Mouse (Mus musculus) hindbrain, embryonic 14.5 days (tissue): ENCODE data around the gene Ccdc88a. TPM values are rescaled to one million over a fixed set of nuclear protein-coding genes. Genes with fewer than 3 reads are reported as not detected.

ENCODE experiments used
- ATAC-seq: fragments of 200-750 bp; cut with Nextera tagmentation; 2 replicates; pipeline ENCODE4 v1.8.0; 2017; ENCODE audit warnings: moderate number of reproducible peaks, mild to moderate bottlenecking, moderate TSS enrichment, moderate library complexity; ENCODE audit not compliant: low FRiP score
- DNase-seq: peaks from one replicate; pipeline ENCODE4 v3.0.0-alpha.2; 2015; ENCODE audit warnings: low spot score
- H3K27ac ChIP-seq: fragments of 300-500 bp; sonication (generic); 2 replicates; pipeline ENCODE4 v1.5.1; 2014; ENCODE audit warnings: mild to moderate bottlenecking, moderate library complexity
- H3K27me3 ChIP-seq: fragments of 300-500 bp; sonication (generic); 2 replicates; pipeline ENCODE4 v1.6.1; 2014; ENCODE audit warnings: mild to moderate bottlenecking, low read length, mixed read lengths; ENCODE audit not compliant: control insufficient read depth, insufficient read depth
- H3K36me3 ChIP-seq: fragments of 300-500 bp; sonication (generic); replicated peaks from 2 replicates; pipeline ENCODE4 v1.6.1; 2014; ENCODE audit not compliant: control insufficient read depth, insufficient read depth
- H3K4me1 ChIP-seq: fragments of 300-500 bp; sonication (generic); replicated peaks from 2 replicates; pipeline ENCODE4 v1.6.1; 2014; ENCODE audit warnings: antibody characterized with exemption, low read length, mixed read lengths; ENCODE audit not compliant: control insufficient read depth, insufficient read depth
- H3K4me2 ChIP-seq: fragments of 300-500 bp; sonication (generic); replicated peaks from 2 replicates; pipeline ENCODE4 v1.6.1; 2014; ENCODE audit warnings: mild to moderate bottlenecking, moderate library complexity
- H3K4me3 ChIP-seq: fragments of 300-500 bp; sonication (generic); replicated peaks from 2 replicates; pipeline ENCODE4 v1.5.1; 2014; ENCODE audit warnings: mild to moderate bottlenecking, low read length
- H3K9ac ChIP-seq: fragments of 300-500 bp; sonication (generic); 2 replicates; pipeline ENCODE4 v1.6.1; 2014
- H3K9me3 ChIP-seq: fragments of 300-500 bp; sonication (generic); 2 replicates; pipeline ENCODE4 v1.6.1; 2016; ENCODE audit warnings: low read length; ENCODE audit not compliant: control insufficient read depth
- whole genome bisulfite sequencing: fragments of 180-500 bp; shearing (Covaris S2); extraction: QIAGEN DNeasy Blood & Tissue Kit; methylation state at CpG from one replicate; pipeline ENCODE4 v1.1.7; 2014; 5-methylcytosine and 5-hydroxymethylcytosine counted together
- polyA plus RNA-seq: library from polyadenylated mRNA; unstranded; fragments of >200 nt; fragmentation: Nextera tagmentation; extraction: Ambion mirVana; gene quantifications from 2 replicates; pipeline ENCODE4 v1.2.1, GENCODE M21; 2014

Gene Ccdc88a
- polyA plus RNA-seq, 1 experiment from 2014 or later: 66.8 TPM

- DNase-seq: no peak
- Histone ChIP-seq H3K4me3 (no peak overlapping the region), H3K27me3 (no peaks in the 10 kb centered on the region), H3K36me3 (peaks cover 71% of the 10 kb centered on the region), H3K4me2 (no peak overlapping the region), H3K27ac (no peak overlapping the region), H3K9me3 (no peaks in the 10 kb centered on the region), H3K9ac (no peak overlapping the region), H3K4me1 (no peaks in the 10 kb centered on the region)
- WGBS: 98% methylated on average over 2 of the region's 2 CpGs
- no peak for ATAC-seq
Measured at GRCm38 (mm10) chr11:29504899-29505625, 131.6 kb downstream of the Ccdc88a start.

- no peak for ATAC-seq
- H3K27ac ChIP-seq: no peak overlapping the region
- H3K36me3 ChIP-seq: peaks cover 55% of the 10 kb centered on the region
- H3K9ac ChIP-seq: no peak overlapping the region
- no peak overlapping the region for H3K4me2 ChIP-seq
- WGBS: 100% methylated on average over 1 of the region's 1 CpGs
- H3K9me3 ChIP-seq: no peaks in the 10 kb centered on the region
- H3K4me1 ChIP-seq: no peaks in the 10 kb centered on the region
- no peaks in the 10 kb centered on the region for H3K27me3 ChIP-seq
- no peak for DNase-seq
- H3K4me3 ChIP-seq: no peak overlapping the region
Measured at GRCm38 (mm10) chr11:29509421-29509820, 136.0 kb downstream of the Ccdc88a start.

- H3K27ac ChIP-seq: no peak overlapping the region
- no peaks in the 10 kb centered on the region for H3K4me1 ChIP-seq
- H3K4me3 ChIP-seq: no peak overlapping the region
- H3K9me3 ChIP-seq: no peaks in the 10 kb centered on the region
- WGBS: 92% methylated on average over 4 of the region's 4 CpGs
- no peak for ATAC-seq
- peaks cover 25% of the 10 kb centered on the region for H3K36me3 ChIP-seq
- H3K4me2 ChIP-seq: no peak overlapping the region
- no peak overlapping the region for H3K9ac ChIP-seq
- no peak for DNase-seq
- H3K27me3 ChIP-seq: no peaks in the 10 kb centered on the region
Measured at GRCm38 (mm10) chr11:29512818-29513535, 139.5 kb downstream of the Ccdc88a start.

- DNase-seq: no peak
- peak overlapping the region; percentile 54 for H3K9ac ChIP-seq
- peaks cover 23% of the 10 kb centered on the region for H3K36me3 ChIP-seq
- no peaks in the 10 kb centered on the region for H3K9me3 ChIP-seq
- ATAC-seq: 0 out of 2 replicates have a peak, but pooled peaks have one; percentile 0
- peak overlapping the region; percentile 47 for H3K4me2 ChIP-seq
- 26% methylated on average over 10 of the region's 10 CpGs for WGBS
- H3K4me3 ChIP-seq: peak overlapping the region; percentile 43
- H3K27me3 ChIP-seq: no peaks in the 10 kb centered on the region
- H3K27ac ChIP-seq: peak overlapping the region; percentile 66; the same call in 1 of the 2 replicates
- no peaks in the 10 kb centered on the region for H3K4me1 ChIP-seq
Measured at GRCm38 (mm10) chr11:29514325-29514681, 140.8 kb downstream of the Ccdc88a start.

- no peaks in the 10 kb centered on the region for H3K27me3 ChIP-seq
- peak within 1 kb of the TSS; percentile 54 for H3K9ac ChIP-seq
- peak within 1 kb of the TSS; percentile 43 for H3K4me3 ChIP-seq
- no peaks in the 10 kb centered on the region for H3K4me1 ChIP-seq
- peak; percentile 98 for ATAC-seq
- WGBS: 3% methylated on average over 40 of the region's 40 CpGs
- H3K9me3 ChIP-seq: no peaks in the 10 kb centered on the region
- DNase-seq: peak; percentile 83
- H3K4me2 ChIP-seq: peak within 1 kb of the TSS; percentile 47
- peaks cover 18% of the 10 kb centered on the region for H3K36me3 ChIP-seq
- H3K27ac ChIP-seq: peak within 1 kb of the TSS; percentile 66; the same call in 1 of the 2 replicates
Measured at GRCm38 (mm10) chr11:29514682-29515412, 141.4 kb downstream of the Ccdc88a start, which contains the start of gene Prorsd1. Gene Prorsd1 (minus strand): TSS chr11:29515033.

GRCm38 (mm10) chr11:29525988-29526794 lies 152.7 kb downstream of the Ccdc88a start, which contains the start of gene Mtif2:
Gene Mtif2 (plus strand): TSS chr11:29526408.
- peaks cover 15% of the 10 kb centered on the region for H3K36me3 ChIP-seq
- ATAC-seq: peak; percentile 97
- 4% methylated on average over 47 of the region's 47 CpGs for WGBS
- peak; percentile 84 for DNase-seq
- peak within 1 kb of the TSS; percentile 52 for H3K4me2 ChIP-seq
- H3K9me3 ChIP-seq: no peaks in the 10 kb centered on the region
- peak within 1 kb of the TSS; percentile 80 for H3K27ac ChIP-seq
- peaks cover 17% of the 10 kb centered on the region for H3K4me1 ChIP-seq
- H3K9ac ChIP-seq: peak within 1 kb of the TSS; percentile 74
- H3K4me3 ChIP-seq: peak within 1 kb of the TSS; percentile 55
- no peaks in the 10 kb centered on the region for H3K27me3 ChIP-seq

GRCm38 (mm10) chr11:29538201-29538600 lies 164.7 kb downstream of the Ccdc88a start:
- WGBS: 90% methylated on average over 1 of the region's 1 CpGs
- Histone ChIP-seq H3K9ac (no peak overlapping the region), H3K36me3 (peaks cover 86% of the 10 kb centered on the region), H3K4me1 (no peaks in the 10 kb centered on the region), H3K4me2 (no peak overlapping the region), H3K4me3 (no peak overlapping the region), H3K9me3 (no peaks in the 10 kb centered on the region), H3K27me3 (no peaks in the 10 kb centered on the region), H3K27ac (no peak overlapping the region)
- ATAC-seq (no peak), DNase-seq (no peak)

- Histone ChIP-seq H3K36me3 (peaks cover 68% of the 10 kb centered on the region), H3K9me3 (no peaks in the 10 kb centered on the region)
- 91% methylated on average over 3 of the region's 3 CpGs for WGBS
Measured at GRCm38 (mm10) chr11:29544225-29544945, 170.9 kb downstream of the Ccdc88a start.

More at GRCm38 (mm10) chr11:29544225-29544945, 170.9 kb downstream of the Ccdc88a start:
- DNase-seq (no peak), ATAC-seq (no peak)
- H3K9ac ChIP-seq: no peak overlapping the region
- no peak overlapping the region for H3K4me3 ChIP-seq
- H3K4me1 ChIP-seq: peaks cover 16% of the 10 kb centered on the region
- H3K27ac ChIP-seq: no peak overlapping the region
- no peak overlapping the region for H3K4me2 ChIP-seq
- H3K27me3 ChIP-seq: no peaks in the 10 kb centered on the region
